Mouse (Mus musculus): ENCODE results near the gene Cda. TPM values are rescaled to one million over a fixed set of nuclear protein-coding genes. Genes with fewer than 3 reads are reported as not detected.
A peak's percentile ranks its signal among the peaks of the same experiment; 100 is the strongest.

Gene Cda
- polyA plus RNA-seq, 1 experiment from 2014 or later: not detected

- Histone ChIP-seq H3K79me2 (ENCODE audit: inconsistent target) (no peaks in the 10 kb centered on the region), H3K36me3 (ENCODE audit: inconsistent target) (no peaks in the 10 kb centered on the region), H3K27ac (no peak overlapping the region), H3K4me3 (ENCODE audit: inconsistent target) (no peak overlapping the region)
- WGBS (ENCODE audit: missing documents): 75% methylated on average over 10 of the region's 10 CpGs
Observed at GRCm38 (mm10) chr4:138353438-138354171, 14.2 kb downstream of the Cda start.

- Histone ChIP-seq H3K79me2 (ENCODE audit: inconsistent target) (no peaks in the 10 kb centered on the region), H3K4me3 (ENCODE audit: inconsistent target) (no peak overlapping the region), H3K36me3 (ENCODE audit: inconsistent target) (no peaks in the 10 kb centered on the region), H3K27ac (no peak overlapping the region)
- 90% methylated on average over 6 of the region's 6 CpGs for WGBS (ENCODE audit: missing documents)
Observed at GRCm38 (mm10) chr4:138352692-138353091, 15.1 kb downstream of the Cda start.

GRCm38 (mm10) chr4:138351821-138352220 lies 16.0 kb downstream of the Cda start:
- Histone ChIP-seq H3K27ac (no peak overlapping the region), H3K79me2 (ENCODE audit: inconsistent target) (no peaks in the 10 kb centered on the region), H3K36me3 (ENCODE audit: inconsistent target) (no peaks in the 10 kb centered on the region), H3K4me3 (ENCODE audit: inconsistent target) (no peak overlapping the region)
- 92% methylated on average over 5 of the region's 5 CpGs for WGBS (ENCODE audit: missing documents)

GRCm38 (mm10) chr4:138348716-138349115 lies 19.1 kb downstream of the Cda start:
- Histone ChIP-seq H3K27ac (no peak overlapping the region), H3K4me3 (ENCODE audit: inconsistent target) (no peak overlapping the region), H3K36me3 (ENCODE audit: inconsistent target) (no peaks in the 10 kb centered on the region), H3K79me2 (ENCODE audit: inconsistent target) (no peaks in the 10 kb centered on the region)
- 95% methylated on average over 7 of the region's 7 CpGs for WGBS (ENCODE audit: missing documents)

GRCm38 (mm10) chr4:138347280-138347679 lies 20.5 kb downstream of the Cda start:
- WGBS (ENCODE audit: missing documents): 100% methylated on average over 1 of the region's 1 CpGs
- no peaks in the 10 kb centered on the region for H3K36me3 ChIP-seq (ENCODE audit: inconsistent target)

GRCm38 (mm10) chr4:138344891-138345545 lies 22.8 kb downstream of the Cda start:
- 68% methylated on average over 9 of the region's 9 CpGs for WGBS (ENCODE audit: missing documents)
- Histone ChIP-seq H3K36me3 (ENCODE audit: inconsistent target) (no peaks in the 10 kb centered on the region), H3K27ac (peak overlapping the region; percentile 59), H3K79me2 (ENCODE audit: inconsistent target) (no peaks in the 10 kb centered on the region), H3K4me3 (ENCODE audit: inconsistent target) (no peak overlapping the region)

More at GRCm38 (mm10) chr4:138347280-138347679, 20.5 kb downstream of the Cda start:
- H3K27ac ChIP-seq: no peak overlapping the region
- H3K79me2 ChIP-seq (ENCODE audit: inconsistent target): no peaks in the 10 kb centered on the region
- no peak overlapping the region for H3K4me3 ChIP-seq (ENCODE audit: inconsistent target)

GRCm38 (mm10) chr4:138343341-138343837 lies 24.4 kb downstream of the Cda start:
- Histone ChIP-seq H3K4me3 (ENCODE audit: inconsistent target) (no peak overlapping the region), H3K27ac (no peak overlapping the region), H3K36me3 (ENCODE audit: inconsistent target) (no peaks in the 10 kb centered on the region), H3K79me2 (ENCODE audit: inconsistent target) (no peaks in the 10 kb centered on the region)
- 92% methylated on average over 10 of the region's 10 CpGs for WGBS (ENCODE audit: missing documents)

- WGBS (ENCODE audit: missing documents): 77% methylated on average over 6 of the region's 6 CpGs
Observed at GRCm38 (mm10) chr4:138342778-138343177, 25.0 kb downstream of the Cda start.

GRCm38 (mm10) chr4:138342048-138342447 lies 25.7 kb downstream of the Cda start:
- Histone ChIP-seq H3K27ac (no peak overlapping the region), H3K4me3 (ENCODE audit: inconsistent target) (no peak overlapping the region), H3K36me3 (ENCODE audit: inconsistent target) (no peaks in the 10 kb centered on the region), H3K79me2 (ENCODE audit: inconsistent target) (no peaks in the 10 kb centered on the region)
- WGBS (ENCODE audit: missing documents): 95% methylated on average over 7 of the region's 7 CpGs

More at GRCm38 (mm10) chr4:138342778-138343177, 25.0 kb downstream of the Cda start:
- Histone ChIP-seq H3K36me3 (ENCODE audit: inconsistent target) (no peaks in the 10 kb centered on the region), H3K79me2 (ENCODE audit: inconsistent target) (no peaks in the 10 kb centered on the region), H3K27ac (no peak overlapping the region), H3K4me3 (ENCODE audit: inconsistent target) (no peak overlapping the region)

GRCm38 (mm10) chr4:138341393-138341792 lies 26.4 kb downstream of the Cda start:
- 95% methylated on average over 8 of the region's 8 CpGs for WGBS (ENCODE audit: missing documents)
- H3K79me2 ChIP-seq (ENCODE audit: inconsistent target): no peaks in the 10 kb centered on the region
- H3K36me3 ChIP-seq (ENCODE audit: inconsistent target): no peaks in the 10 kb centered on the region
- H3K27ac ChIP-seq: no peak overlapping the region
- no peak overlapping the region for H3K4me3 ChIP-seq (ENCODE audit: inconsistent target)

- Histone ChIP-seq H3K4me3 (ENCODE audit: inconsistent target) (no peak overlapping the region), H3K27ac (no peak overlapping the region), H3K79me2 (ENCODE audit: inconsistent target) (no peaks in the 10 kb centered on the region), H3K36me3 (ENCODE audit: inconsistent target) (no peaks in the 10 kb centered on the region)
- 45% methylated on average over 4 of the region's 4 CpGs for WGBS (ENCODE audit: missing documents)
Observed at GRCm38 (mm10) chr4:138339963-138340362, 27.8 kb downstream of the Cda start.

GRCm38 (mm10) chr4:138337341-138337740 lies 30.5 kb downstream of the Cda start:
- Histone ChIP-seq H3K36me3 (ENCODE audit: inconsistent target) (no peaks in the 10 kb centered on the region), H3K27ac (no peak overlapping the region), H3K4me3 (ENCODE audit: inconsistent target) (no peak overlapping the region), H3K79me2 (ENCODE audit: inconsistent target) (no peaks in the 10 kb centered on the region)
- WGBS (ENCODE audit: missing documents): 91% methylated on average over 9 of the region's 9 CpGs

- H3K27ac ChIP-seq: no peak overlapping the region
- 39% methylated on average over 5 of the region's 5 CpGs for WGBS (ENCODE audit: missing documents)
Observed at GRCm38 (mm10) chr4:138336876-138337275, 30.9 kb downstream of the Cda start.

GRCm38 (mm10) chr4:138335648-138336047 lies 32.1 kb downstream of the Cda start:
- Histone ChIP-seq H3K27ac (no peak overlapping the region), H3K79me2 (ENCODE audit: inconsistent target) (no peaks in the 10 kb centered on the region), H3K4me3 (ENCODE audit: inconsistent target) (no peak overlapping the region), H3K36me3 (ENCODE audit: inconsistent target) (no peaks in the 10 kb centered on the region)
- WGBS (ENCODE audit: missing documents): 83% methylated on average over 5 of the region's 6 CpGs

More at GRCm38 (mm10) chr4:138336876-138337275, 30.9 kb downstream of the Cda start:
- no peaks in the 10 kb centered on the region for H3K79me2 ChIP-seq (ENCODE audit: inconsistent target)
- no peak overlapping the region for H3K4me3 ChIP-seq (ENCODE audit: inconsistent target)
- no peaks in the 10 kb centered on the region for H3K36me3 ChIP-seq (ENCODE audit: inconsistent target)

GRCm38 (mm10) chr4:138335036-138335435 lies 32.8 kb downstream of the Cda start:
- H3K79me2 ChIP-seq (ENCODE audit: inconsistent target): no peaks in the 10 kb centered on the region
- H3K4me3 ChIP-seq (ENCODE audit: inconsistent target): no peak overlapping the region
- H3K36me3 ChIP-seq (ENCODE audit: inconsistent target): no peaks in the 10 kb centered on the region
- no peak overlapping the region for H3K27ac ChIP-seq
- 95% methylated on average over 12 of the region's 12 CpGs for WGBS (ENCODE audit: missing documents)

Measured in macrophage (primary cell).